Mouse (Mus musculus): ENCODE measurements around the gene Ccdc151. TPM values are rescaled to one million over a fixed set of nuclear protein-coding genes. Genes with fewer than 3 reads are reported as not detected.

Ccdc151 gene
- total and polyA plus RNA-seq, 2 experiments = 0.46 to 0.59 TPM

DNA sequence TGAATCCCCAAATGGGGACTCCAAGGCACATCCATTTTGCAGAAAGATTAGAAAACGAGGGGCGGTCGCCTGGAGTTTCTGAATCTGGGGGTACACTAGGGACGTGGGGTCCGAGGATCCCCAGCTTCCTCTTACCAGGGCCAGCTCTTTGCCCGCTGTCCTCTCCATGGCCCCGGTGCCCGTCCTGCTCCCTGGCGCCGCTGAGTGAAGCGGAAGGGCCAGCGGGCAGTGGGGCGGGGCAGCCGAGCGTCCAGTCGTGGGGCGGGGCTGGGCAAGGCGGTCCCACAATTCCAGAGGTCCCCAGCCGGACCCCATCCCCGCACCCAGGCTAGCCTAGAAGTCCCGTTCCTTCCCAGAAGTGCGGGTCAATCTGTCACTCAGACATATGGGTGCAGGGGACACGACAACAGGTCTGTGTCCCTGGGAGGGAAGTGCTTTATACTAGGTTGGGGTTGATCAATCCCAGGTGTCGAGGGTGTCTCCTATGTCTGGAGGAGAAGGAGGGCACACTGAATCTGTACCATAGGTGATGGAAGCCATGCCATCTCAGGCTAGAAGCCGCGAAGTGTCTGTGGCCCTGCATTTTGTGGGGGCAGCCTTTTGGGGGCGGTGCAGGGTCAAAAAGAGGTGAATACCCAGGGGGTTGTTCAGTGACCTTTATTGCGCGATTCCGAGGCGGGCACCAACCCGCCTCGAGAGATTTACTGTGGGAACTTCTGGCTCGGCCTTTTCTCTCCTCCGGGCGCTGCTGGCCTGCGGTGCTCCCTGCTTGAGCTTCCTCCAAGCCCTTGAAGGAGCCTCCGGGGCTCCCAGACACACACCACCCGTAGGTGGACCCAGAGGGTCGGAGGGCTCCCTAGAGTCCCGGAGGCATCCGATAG lies 13.0 kb downstream of the Ccdc151 start, which contains the start of gene Rgl3:
Gene Rgl3, minus strand, starts transcription at position 217 of the 881 bp plus-strand sequence.
- WGBS = under 1% methylated on average over 42 of the region's 42 CpGs
- no peak for TF ChIP-seq CTCF (IDR thresholded peaks at IDR 0.05; ENCODE audit: low read depth, low read length)
- TF ChIP-seq POLR2A (IDR thresholded peaks at IDR 0.05; ENCODE audit: extremely low read depth, insufficient read depth, low read length) = peak; percentile 80
- Histone ChIP-seq H3K79me2 (ENCODE audit: control insufficient read depth, insufficient read depth, low read length) (peaks cover 5% of the 10 kb centered on the region; the same call in 1 of the 2 replicates), H3K27me3 (ENCODE audit: control insufficient read depth, insufficient read depth, low read length) (no peaks in the 10 kb centered on the region), H3K9ac (ENCODE audit: low read depth, low read length) (peak within 1 kb of the TSS; percentile 87), H3K4me3 (ENCODE audit: insufficient read depth, low read depth, low read length) (peak within 1 kb of the TSS; percentile 77), H3K36me3 (ENCODE audit: control insufficient read depth, insufficient read depth, low read length) (0 out of 2 replicates have a peak, but pooled peaks cover 2% of the 10 kb centered on the region), H3K27ac (replicated peaks; ENCODE audit: insufficient read depth, low read depth, low read length) (peak within 1 kb of the TSS; percentile 96), H3K4me1 (ENCODE audit: control insufficient read depth, insufficient read depth, low read length) (peaks cover 24% of the 10 kb centered on the region)
- peak; percentile 67 for DNase-seq (ENCODE audit: extremely low read depth, low read depth, low spot score)

DNA sequence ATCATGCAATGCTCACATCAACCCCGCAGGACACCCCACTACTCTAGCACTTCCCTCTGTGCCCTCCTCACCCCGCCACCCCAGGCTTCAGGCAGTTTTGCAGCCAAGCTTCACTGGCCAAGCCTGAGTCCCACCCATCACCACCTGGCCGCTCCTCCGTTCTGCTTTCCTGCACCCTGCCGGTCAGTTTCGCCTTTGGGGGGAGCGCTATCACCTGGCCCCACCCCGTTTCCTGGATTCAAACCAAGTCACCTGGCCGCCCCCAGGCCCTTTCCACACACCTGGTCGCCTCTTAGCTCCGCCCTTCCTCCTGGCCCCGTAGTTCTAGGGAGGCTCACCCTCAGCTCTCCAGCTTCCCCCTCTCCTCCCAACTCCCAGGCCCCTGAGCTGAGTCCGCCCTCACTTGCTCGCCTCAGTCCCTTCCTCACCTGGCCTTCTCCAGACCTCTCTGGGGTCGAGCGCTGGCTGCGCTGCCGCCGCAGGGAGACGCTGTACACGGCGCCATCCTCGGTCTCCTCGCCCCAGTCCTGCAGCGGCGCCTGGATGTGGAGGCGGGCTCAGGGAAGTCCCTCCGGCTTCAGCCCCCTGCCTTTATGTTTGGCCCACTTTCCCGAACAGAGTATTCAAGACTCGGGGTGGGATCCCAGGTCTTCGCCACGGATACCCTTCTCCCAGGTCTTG lies 13.9 kb downstream of the Ccdc151 start:
- Histone ChIP-seq H3K27ac (replicated peaks; ENCODE audit: insufficient read depth, low read depth, low read length) (peak overlapping the region; percentile 84), H3K36me3 (ENCODE audit: control insufficient read depth, insufficient read depth, low read length) (peaks cover 2% of the 10 kb centered on the region; the same call in 1 of the 2 replicates), H3K4me1 (ENCODE audit: control insufficient read depth, insufficient read depth, low read length) (peaks cover 24% of the 10 kb centered on the region), H3K79me2 (ENCODE audit: control insufficient read depth, insufficient read depth, low read length) (peaks cover 5% of the 10 kb centered on the region; the same call in 1 of the 2 replicates), H3K4me3 (ENCODE audit: insufficient read depth, low read depth, low read length) (peak overlapping the region; percentile 77), H3K27me3 (ENCODE audit: control insufficient read depth, insufficient read depth, low read length) (no peaks in the 10 kb centered on the region), H3K9ac (ENCODE audit: low read depth, low read length) (peak overlapping the region; percentile 87)
- no peak for DNase-seq (ENCODE audit: extremely low read depth, low read depth, low spot score)
- 2% methylated on average over 32 of the region's 32 CpGs for WGBS
- TF ChIP-seq POLR2A (IDR thresholded peaks at IDR 0.05; ENCODE audit: extremely low read depth, insufficient read depth, low read length) (no peak), CTCF (IDR thresholded peaks at IDR 0.05; ENCODE audit: low read depth, low read length) (peak; percentile 34; the same call in 1 of the 2 replicates)

DNA sequence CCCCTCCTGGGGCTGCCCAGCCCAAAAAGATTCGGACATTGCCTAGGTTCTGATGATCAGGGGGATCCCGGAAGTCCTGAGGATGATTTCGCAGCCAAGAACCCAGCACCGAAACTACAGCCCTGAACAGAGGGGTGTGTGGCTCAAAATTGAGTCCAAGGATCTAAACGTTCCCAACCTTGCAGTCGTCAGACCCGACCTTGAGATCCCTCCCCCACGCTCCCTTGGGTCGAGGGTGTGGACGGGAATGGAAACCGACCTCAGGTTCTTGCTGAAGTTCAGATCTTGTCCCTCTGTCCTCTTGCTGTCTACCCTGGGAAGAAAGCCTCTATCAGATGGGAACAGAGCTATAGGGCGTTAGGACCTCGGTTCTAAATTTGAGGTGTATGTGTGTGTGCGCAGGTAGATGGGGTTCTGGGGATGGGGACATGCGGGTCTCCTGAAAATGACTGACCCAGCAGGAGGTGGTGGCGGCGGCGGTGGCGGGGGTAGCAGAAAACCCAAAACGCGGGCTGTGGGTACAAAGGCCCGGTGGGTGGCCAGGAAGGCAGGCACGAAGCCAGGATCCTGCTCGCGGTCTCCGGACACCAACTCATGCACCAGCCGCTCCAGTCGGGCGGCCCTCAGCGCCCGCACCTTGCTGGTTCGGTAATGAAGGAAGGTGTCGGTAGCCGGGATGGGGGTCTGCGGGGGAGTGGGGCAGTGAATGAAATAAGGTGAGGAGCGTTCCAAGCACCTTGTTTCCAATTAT lies 14.7 kb downstream of the Ccdc151 start:
- Histone ChIP-seq H3K4me3 (ENCODE audit: insufficient read depth, low read depth, low read length) (no peak overlapping the region), H3K27me3 (ENCODE audit: control insufficient read depth, insufficient read depth, low read length) (no peaks in the 10 kb centered on the region), H3K27ac (replicated peaks; ENCODE audit: insufficient read depth, low read depth, low read length) (no peak overlapping the region), H3K9ac (ENCODE audit: low read depth, low read length) (no peak overlapping the region), H3K79me2 (ENCODE audit: control insufficient read depth, insufficient read depth, low read length) (peaks cover 5% of the 10 kb centered on the region; the same call in 1 of the 2 replicates), H3K4me1 (ENCODE audit: control insufficient read depth, insufficient read depth, low read length) (peaks cover 22% of the 10 kb centered on the region), H3K36me3 (ENCODE audit: control insufficient read depth, insufficient read depth, low read length) (peaks cover 2% of the 10 kb centered on the region; the same call in 1 of the 2 replicates)
- no peak for DNase-seq (ENCODE audit: extremely low read depth, low read depth, low spot score)
- WGBS = 48% methylated on average over 36 of the region's 36 CpGs
- TF ChIP-seq CTCF (IDR thresholded peaks at IDR 0.05; ENCODE audit: low read depth, low read length) = no peak
- TF ChIP-seq POLR2A (IDR thresholded peaks at IDR 0.05; ENCODE audit: extremely low read depth, insufficient read depth, low read length) = no peak

DNA sequence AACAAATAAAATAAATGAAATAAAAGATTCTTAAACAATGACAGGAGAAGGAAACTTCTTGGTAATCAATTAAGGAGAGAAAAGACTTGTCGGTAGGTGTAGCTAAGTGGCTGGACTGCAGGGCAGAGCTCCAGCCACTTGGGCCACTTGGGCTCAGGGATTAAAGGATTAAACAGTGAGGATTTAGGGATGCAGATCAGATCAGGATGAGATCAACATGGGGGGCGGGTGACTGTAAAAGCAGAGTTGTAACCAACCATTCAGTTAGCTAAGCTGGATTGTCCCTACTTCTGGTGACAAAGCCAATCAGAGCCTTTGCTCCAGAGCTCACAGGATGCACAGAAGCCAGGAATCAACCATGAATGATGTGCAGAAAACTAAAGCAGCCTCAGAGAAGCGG lies 18.5 kb downstream of the Ccdc151 start:
- TF ChIP-seq POLR2A (IDR thresholded peaks at IDR 0.05; ENCODE audit: extremely low read depth, insufficient read depth, low read length) (no peak), CTCF (IDR thresholded peaks at IDR 0.05; ENCODE audit: low read depth, low read length) (no peak)
- peaks cover 2% of the 10 kb centered on the region; the same call in 1 of the 2 replicates for H3K4me1 ChIP-seq (ENCODE audit: control insufficient read depth, insufficient read depth, low read length)
- no peak overlapping the region for H3K4me3 ChIP-seq (ENCODE audit: insufficient read depth, low read depth, low read length)
- no peaks in the 10 kb centered on the region for H3K27me3 ChIP-seq (ENCODE audit: control insufficient read depth, insufficient read depth, low read length)
- no peak overlapping the region for H3K27ac ChIP-seq (replicated peaks; ENCODE audit: insufficient read depth, low read depth, low read length)
- H3K36me3 ChIP-seq (ENCODE audit: control insufficient read depth, insufficient read depth, low read length) = peaks cover 8% of the 10 kb centered on the region
- no peak overlapping the region for H3K9ac ChIP-seq (ENCODE audit: low read depth, low read length)
- no peak for DNase-seq (ENCODE audit: extremely low read depth, low read depth, low spot score)
- H3K79me2 ChIP-seq (ENCODE audit: control insufficient read depth, insufficient read depth, low read length) = peaks cover 5% of the 10 kb centered on the region; the same call in 1 of the 2 replicates
- 82% methylated on average over 3 of the region's 3 CpGs for WGBS

DNA sequence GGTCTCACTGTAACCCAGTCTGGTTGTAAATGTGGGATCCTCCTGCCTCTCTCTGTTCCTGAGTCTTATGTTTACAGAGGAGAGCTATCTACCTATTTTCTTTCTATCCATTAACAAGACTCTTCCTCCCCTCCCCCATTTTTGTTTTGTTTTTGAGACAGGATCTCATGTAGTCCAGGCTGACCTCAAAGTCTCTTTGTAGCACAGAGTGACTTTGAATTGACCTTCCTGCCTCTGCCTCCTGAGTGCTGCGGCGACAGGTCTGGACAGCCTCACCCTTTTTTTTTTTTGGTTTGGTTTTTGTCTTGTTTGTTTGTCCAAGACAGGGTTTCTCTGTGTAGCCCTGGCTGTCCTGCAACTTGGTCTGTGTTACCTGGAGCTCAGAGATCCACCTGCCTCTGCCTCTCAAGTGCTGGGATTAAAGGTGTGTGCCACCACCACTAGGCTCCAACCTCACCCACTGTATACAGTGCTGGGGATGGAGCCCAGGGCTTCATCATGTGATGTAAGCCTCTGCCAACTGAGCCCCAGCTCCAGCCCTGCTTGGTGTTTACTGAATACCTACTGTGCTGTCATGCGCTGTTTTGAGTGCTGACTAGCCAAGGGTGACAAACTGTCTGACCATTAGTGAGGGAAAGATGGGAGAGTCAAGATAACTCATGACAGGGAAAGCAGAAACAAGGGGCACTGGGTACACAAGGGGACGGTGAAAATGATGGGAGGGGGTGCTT lies 23.9 kb downstream of the Ccdc151 start:
- no peaks in the 10 kb centered on the region for H3K79me2 ChIP-seq (ENCODE audit: control insufficient read depth, insufficient read depth, low read length)
- no peak for DNase-seq (ENCODE audit: extremely low read depth, low read depth, low spot score)
- H3K4me3 ChIP-seq (ENCODE audit: insufficient read depth, low read depth, low read length) = no peak overlapping the region
- no peaks in the 10 kb centered on the region for H3K27me3 ChIP-seq (ENCODE audit: control insufficient read depth, insufficient read depth, low read length)
- peaks cover 14% of the 10 kb centered on the region for H3K36me3 ChIP-seq (ENCODE audit: control insufficient read depth, insufficient read depth, low read length)
- TF ChIP-seq CTCF (IDR thresholded peaks at IDR 0.05; ENCODE audit: low read depth, low read length) (no peak), POLR2A (IDR thresholded peaks at IDR 0.05; ENCODE audit: extremely low read depth, insufficient read depth, low read length) (no peak)
- no peak overlapping the region for H3K9ac ChIP-seq (ENCODE audit: low read depth, low read length)
- H3K4me1 ChIP-seq (ENCODE audit: control insufficient read depth, insufficient read depth, low read length) = no peaks in the 10 kb centered on the region
- H3K27ac ChIP-seq (replicated peaks; ENCODE audit: insufficient read depth, low read depth, low read length) = no peak overlapping the region
- 69% methylated on average over 4 of the region's 4 CpGs for WGBS

Data from liver, adult 2 months (tissue).